Mouse (Mus musculus) layer of hippocampus, adult 2 months (tissue): ENCODE measurements at regions not wholly inside any gene's neighbourhood (a gene's known extent, or its start where the extent isn't known, plus 50 kb on each side); places are given as distances from the start of the nearest gene placed in this dataset.

Experiments
- DNase-seq, 2 experiments: peaks; one replicate each; pipeline ENCODE4 v3.0.0; 2022; ENCODE audit warnings: low spot score in 2 of 2
- H3K27ac ChIP-seq: fragments of 200-600 bp; 2 replicates; pipeline ENCODE4 v1.8.1; 2022
- H3K4me3 ChIP-seq: fragments of 200-600 bp; 2 replicates; pipeline ENCODE4 v1.8.1; 2022; ENCODE audit warnings: mild to moderate bottlenecking
- CTCF ChIP-seq: fragments of 200-600 bp; conservative IDR thresholded peaks from 2 replicates; pipeline ENCODE4 v1.8.1; 2022; ENCODE audit warnings: antibody characterized with exemption, mild to moderate bottlenecking, moderate library complexity

DNA sequence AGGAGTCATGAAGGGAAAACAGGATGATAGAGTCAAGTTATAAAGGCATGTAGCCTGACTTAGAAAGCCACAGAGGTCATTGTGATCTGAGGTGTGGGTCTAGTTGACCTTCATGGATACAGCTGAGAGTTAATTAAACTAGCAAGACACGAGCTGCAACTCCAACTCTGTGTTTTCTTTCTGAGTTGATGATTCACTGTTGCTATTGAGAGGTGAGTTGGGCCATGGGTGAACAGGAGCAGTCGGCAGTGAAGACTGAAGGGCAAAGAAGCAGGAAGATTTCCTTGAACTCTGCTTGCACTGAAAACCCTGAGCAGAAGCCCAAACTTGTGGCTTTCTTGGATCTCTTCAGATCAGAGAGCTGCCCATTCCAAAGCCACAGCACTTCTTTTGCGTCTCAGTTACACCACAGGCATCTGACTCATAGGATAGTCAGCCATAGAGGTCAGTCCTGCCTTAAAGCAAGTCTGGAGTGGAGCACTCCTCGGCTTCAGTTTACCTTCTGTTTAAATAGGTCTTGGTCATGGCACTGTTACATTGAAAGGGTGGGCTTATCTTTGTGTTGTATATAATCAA is 151.7 kb upstream of the Trp63 start:
- no peak for TF ChIP-seq CTCF

DNA sequence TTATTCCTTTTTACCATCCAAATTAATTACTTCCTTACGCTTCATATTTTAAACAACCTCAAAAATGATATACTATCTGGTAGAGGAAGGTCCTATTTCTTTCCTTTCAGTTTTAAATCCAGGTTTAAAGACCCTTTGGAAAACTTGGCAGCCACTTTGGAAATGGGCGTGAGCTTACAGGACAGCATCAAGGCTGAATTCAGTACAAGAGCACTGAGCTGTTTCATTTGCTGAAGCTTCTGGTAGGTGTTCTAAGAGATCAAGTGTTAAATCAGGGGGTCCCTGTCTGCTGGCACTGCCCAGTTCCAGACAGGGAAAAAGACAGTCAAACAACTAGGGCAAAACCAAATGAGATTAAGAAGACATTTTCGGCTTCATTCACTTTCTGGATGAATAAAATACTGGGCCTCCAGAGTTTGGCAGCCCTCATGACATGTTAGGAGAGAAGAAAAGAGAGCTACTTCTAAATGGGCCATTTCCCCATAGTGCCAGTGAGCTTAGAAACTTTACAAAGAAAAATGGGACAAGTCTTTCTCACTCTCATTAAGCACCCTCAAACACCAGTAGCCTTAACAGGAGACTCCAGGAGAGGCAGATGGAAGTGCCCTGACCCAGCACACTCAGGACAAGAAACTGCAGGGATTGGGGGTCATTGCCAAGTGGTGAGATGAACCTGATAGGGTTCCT is 150.9 kb upstream of the Trp63 start:
- Histone ChIP-seq H3K4me3 (no peak overlapping the region), H3K27ac (peak overlapping the region; percentile 63)
- no peak for TF ChIP-seq CTCF
- peak in 1 of 2 experiments; percentile 19 for DNase-seq

More for the DNA sequence above, 151.7 kb upstream of the Trp63 start:
- peak overlapping the region; percentile 63 for H3K27ac ChIP-seq
- no peak for DNase-seq
- no peak overlapping the region for H3K4me3 ChIP-seq

DNA sequence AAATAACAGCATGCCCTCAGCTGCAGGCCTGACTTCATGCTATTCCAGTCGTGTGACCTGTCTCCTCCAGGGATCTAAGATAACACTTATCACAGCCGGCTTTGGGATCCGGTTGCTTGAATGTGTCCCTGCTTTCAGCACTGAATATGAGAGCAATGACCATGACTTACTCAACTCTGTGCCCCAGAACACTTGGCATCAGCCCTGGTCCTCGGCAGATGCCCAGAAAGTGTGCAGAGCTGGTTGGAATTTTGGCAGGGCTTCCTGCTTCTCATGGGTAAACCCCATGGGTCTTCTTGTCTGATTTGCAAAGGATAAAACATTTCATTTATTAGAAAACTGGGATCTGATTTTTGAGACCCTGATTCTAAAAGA is 150.4 kb upstream of the Trp63 start:
- Histone ChIP-seq H3K27ac (peak overlapping the region; percentile 58), H3K4me3 (no peak overlapping the region)
- no peak for TF ChIP-seq CTCF
- DNase-seq, result peak in 1 of 2 experiments; percentile 14

- H3K27ac ChIP-seq, result no peak overlapping the region
- no peak overlapping the region for H3K4me3 ChIP-seq
- no peak for DNase-seq
- TF ChIP-seq CTCF, result no peak
Observed at GRCm38 (mm10) chr16:25536550-25536949, 147.0 kb upstream of the Trp63 start.

DNA sequence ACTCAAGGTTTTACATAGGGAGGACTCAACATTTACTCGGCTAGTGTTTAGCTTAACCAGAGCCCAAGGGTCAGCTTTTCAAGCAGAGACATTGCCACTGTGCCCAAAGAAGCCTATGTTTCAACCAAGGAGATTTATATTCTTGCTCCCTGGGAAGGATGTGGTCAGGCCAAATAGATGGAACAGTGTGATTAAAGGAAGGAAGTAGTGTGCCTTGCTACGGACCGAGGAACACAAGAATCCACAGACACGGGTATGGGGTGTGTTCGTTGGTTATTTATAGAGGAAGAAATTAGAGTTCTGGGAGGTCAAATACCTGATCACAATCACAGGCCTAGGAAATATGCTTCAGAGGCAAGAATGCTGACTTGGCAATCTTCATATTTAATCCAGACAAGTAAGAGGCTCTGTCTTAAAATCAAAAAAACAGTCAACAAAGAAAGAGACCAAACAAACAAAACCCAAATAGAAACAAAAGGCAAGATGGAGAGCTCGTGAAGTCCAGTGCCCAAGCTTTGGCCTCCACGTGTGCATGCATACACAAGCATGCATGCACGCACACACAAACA is 133.9 kb upstream of the Trp63 start:
- TF ChIP-seq CTCF, result no peak
- H3K27ac ChIP-seq, result no peak overlapping the region
- no peak overlapping the region for H3K4me3 ChIP-seq
- no peak for DNase-seq

DNA sequence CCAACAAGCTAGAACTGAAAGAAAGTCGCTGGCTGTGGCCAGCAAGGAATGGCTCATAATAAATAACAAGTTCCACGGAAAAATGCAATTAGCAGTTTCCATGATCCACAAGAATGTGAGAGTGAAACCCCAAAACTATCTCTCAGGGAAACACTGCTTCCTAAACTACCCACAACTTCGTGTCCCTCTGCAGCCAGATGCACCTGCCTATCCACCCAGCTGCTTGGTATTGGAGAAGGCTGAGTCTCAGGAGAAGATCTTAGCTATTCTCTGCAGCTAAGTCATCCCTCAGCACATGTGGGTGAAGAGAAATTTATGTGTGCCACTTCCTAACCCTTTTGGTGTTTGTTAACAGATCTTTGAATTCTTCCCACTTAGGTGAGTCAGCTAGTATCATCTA is 126.4 kb upstream of the Trp63 start:
- Histone ChIP-seq H3K4me3 (no peak overlapping the region), H3K27ac (no peak overlapping the region)
- no peak for DNase-seq
- no peak for TF ChIP-seq CTCF

- H3K4me3 ChIP-seq, result no peak overlapping the region
- H3K27ac ChIP-seq, result peak overlapping the region; percentile 36; the same call in 1 of the 2 replicates
- peak in 1 of 2 experiments; percentile 19 for DNase-seq
- TF ChIP-seq CTCF, result no peak
Observed at GRCm38 (mm10) chr16:25580216-25580615, 103.3 kb upstream of the Trp63 start.

- DNase-seq, result no peak
- no peak overlapping the region for H3K4me3 ChIP-seq
Observed at GRCm38 (mm10) chr16:25584337-25585069, 99.1 kb upstream of the Trp63 start.

DNA sequence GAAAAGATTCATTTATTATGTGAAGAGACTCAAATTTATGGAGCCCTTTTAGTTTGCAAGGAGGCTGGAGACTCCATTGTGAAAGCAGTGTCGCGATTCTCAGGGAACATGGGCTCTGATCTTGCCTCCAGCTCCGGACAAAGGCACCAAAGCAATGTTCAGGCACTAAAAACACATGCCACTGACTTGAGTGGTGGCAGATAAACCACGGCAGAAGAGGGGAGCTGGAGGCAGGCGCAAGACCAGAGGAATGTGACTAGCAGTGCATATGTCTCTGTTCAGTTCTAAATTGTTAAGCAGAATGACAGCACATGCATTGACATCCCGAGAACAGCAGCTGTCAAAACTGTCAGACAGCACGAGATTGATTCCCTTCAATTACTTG is 98.5 kb upstream of the Trp63 start:
- peak in 1 of 2 experiments; percentile 6 for DNase-seq
- Histone ChIP-seq H3K4me3 (no peak overlapping the region), H3K27ac (peak overlapping the region; percentile 25; the same call in 1 of the 2 replicates)
- no peak for TF ChIP-seq CTCF

More at GRCm38 (mm10) chr16:25584337-25585069, 99.1 kb upstream of the Trp63 start:
- TF ChIP-seq CTCF, result no peak
- peak overlapping the region; percentile 25; the same call in 1 of the 2 replicates for H3K27ac ChIP-seq

DNA sequence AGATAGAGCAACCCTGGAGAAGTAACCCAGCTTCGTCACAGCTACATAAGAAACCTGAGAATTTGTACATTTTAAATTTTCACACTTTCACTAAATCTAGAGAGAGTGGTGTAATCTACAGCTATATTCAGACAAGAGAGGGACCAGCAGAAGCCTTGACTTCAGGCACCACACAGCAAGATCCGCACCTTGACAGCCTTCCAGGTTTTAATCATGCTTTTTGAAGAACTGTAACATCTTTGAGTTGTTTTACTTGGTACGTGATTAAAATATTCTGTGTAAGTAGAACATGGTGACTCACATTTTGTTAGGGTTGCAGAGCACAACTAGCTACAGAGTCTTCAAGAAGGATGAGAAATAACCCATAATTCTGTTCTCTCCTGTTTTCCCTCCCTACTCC is 97.6 kb upstream of the Trp63 start:
- Histone ChIP-seq H3K4me3 (no peak overlapping the region), H3K27ac (peak overlapping the region; percentile 20; the same call in 1 of the 2 replicates)
- TF ChIP-seq CTCF, result no peak
- peak in 1 of 2 experiments; percentile 7 for DNase-seq

DNA sequence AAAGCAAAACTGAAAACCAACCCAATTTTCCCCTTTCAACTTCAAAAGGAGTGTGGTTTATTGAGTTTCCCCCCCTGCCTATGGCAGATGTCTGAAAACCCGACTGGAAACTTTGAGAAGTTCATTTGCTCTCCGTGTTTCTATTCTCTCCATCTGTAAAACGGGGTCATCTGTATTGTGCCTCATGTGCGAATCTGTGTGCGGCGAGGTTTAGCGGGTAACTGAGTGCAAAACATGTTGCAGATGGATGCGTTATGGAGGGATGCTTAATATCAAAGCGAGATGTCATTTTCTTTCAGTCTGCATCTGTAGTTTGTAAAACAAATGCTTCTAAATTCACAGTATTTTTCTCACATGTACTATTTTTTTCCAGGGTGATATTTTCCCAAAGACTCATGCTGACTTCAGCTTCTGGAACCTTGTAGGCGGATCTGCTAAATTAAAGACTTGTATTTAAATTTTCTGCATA is 95.7 kb upstream of the Trp63 start:
- peak; percentile 25 to 49 for DNase-seq
- no peak for TF ChIP-seq CTCF
- no peak overlapping the region for H3K4me3 ChIP-seq
- H3K27ac ChIP-seq, result peak overlapping the region; percentile 23; the same call in 1 of the 2 replicates

DNA sequence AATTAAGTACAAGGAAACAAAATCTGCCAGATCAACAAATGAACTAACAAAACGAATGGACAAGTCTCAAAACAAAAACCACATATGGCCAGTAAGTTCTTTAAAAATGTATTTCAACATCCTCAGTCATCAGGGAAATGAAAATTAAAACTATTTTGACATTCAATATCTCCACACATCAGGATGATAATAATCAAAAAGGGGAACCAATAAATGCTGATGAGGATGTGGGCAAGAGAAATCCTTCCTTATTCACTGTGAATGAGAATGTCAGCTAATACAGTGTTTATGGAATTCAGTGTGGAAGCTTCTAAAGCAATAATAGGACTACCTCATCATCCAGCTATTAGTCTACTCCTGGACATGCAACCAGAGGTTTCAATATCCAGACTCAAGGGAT is 86.1 kb upstream of the Trp63 start:
- DNase-seq, result no peak
- TF ChIP-seq CTCF, result no peak
- H3K27ac ChIP-seq, result no peak overlapping the region
- H3K4me3 ChIP-seq, result no peak overlapping the region

GRCm38 (mm10) chr16:25603121-25603520 is 80.4 kb upstream of the Trp63 start:
- Histone ChIP-seq H3K4me3 (no peak overlapping the region), H3K27ac (no peak overlapping the region)
- no peak for DNase-seq
- TF ChIP-seq CTCF, result no peak
